Mouse (Mus musculus): ENCODE data around the gene Ppp5c.
A peak's percentile ranks its signal among the peaks of the same experiment; 100 is the strongest.

Gene Ppp5c

GRCm38 (mm10) chr7:17011909-17012590, 15.7 kb downstream of the Ppp5c start:
- DNase-seq (ENCODE audit: low spot score): no peak

GRCm38 (mm10) chr7:17010010-17010347, 17.7 kb downstream of the Ppp5c start:
- no peak for DNase-seq (ENCODE audit: low spot score)

DNA sequence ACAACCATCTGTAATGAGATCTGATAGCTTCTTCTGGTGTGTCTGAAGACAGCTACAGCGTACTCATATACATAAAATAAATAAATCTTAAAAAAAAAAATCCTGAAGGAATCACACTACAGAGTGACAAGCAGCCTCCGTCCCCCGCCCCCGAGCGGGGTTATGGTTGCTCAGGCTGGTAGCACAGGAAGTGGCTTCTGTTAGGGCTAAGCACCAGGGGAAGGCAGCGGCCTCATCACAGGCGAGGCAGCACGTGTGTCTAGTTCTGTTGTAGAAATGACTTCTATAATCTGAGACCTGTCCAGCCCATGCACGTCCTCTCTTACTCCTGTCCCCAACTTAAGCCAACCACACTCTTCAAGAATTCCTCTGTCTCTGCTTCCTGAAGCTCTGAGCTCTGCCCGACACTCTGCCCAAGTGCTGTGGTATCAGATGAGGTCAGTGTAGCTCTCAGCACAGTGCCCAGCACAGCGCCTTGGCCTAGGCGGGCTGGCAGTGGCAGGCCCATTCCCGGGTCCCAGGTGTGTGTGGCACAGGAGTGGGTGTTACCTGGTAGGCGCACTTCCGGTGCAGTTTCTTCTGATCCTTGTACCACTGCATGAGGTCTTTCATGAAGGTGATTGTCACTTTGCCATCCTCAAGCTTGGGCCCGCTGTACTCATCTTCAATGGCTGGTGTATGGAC, 18.3 kb downstream of the Ppp5c start:
- no peak for DNase-seq (ENCODE audit: low spot score)

DNA sequence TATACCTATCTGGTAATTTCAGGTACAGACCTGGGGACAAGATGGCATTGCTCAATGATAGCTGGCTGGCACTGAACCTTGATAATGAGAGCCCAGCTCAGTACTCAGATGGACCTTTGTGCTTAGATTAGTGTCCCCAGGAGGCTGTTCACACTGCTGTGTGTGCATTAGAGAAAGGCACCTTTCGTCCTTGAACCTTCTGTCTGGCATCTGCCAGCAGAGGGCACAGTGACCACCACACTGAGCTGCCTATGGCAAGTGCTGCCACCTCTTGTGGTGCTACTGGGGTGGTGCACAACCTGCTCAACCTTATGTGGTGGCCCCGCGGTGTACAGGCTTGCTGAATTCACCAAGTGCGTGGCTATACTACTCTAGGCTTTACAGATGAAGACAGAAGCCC, 20.4 kb downstream of the Ppp5c start:
- no peak for DNase-seq (ENCODE audit: low spot score)

DNA sequence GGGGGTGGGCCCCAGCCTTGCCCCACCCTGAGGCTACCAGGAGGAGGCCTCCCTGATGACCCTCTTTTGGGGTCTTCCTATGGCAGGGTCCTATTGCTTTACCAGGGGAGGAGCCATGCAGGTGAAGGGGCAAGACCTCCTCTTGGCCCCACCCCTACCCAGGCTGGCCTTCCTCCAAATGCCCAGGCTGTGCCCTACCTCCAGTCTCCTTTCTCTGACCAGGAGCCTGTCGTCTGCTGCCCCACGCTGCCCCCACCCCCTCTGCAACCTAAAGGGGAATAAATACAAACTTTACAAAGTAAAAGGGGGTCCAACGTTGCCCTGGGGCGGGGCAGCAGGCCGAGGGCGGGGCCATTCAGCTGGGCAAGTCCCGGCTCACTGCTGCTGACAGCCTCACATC, 23.0 kb downstream of the Ppp5c start:
- no peak for DNase-seq (ENCODE audit: low spot score)

DNA sequence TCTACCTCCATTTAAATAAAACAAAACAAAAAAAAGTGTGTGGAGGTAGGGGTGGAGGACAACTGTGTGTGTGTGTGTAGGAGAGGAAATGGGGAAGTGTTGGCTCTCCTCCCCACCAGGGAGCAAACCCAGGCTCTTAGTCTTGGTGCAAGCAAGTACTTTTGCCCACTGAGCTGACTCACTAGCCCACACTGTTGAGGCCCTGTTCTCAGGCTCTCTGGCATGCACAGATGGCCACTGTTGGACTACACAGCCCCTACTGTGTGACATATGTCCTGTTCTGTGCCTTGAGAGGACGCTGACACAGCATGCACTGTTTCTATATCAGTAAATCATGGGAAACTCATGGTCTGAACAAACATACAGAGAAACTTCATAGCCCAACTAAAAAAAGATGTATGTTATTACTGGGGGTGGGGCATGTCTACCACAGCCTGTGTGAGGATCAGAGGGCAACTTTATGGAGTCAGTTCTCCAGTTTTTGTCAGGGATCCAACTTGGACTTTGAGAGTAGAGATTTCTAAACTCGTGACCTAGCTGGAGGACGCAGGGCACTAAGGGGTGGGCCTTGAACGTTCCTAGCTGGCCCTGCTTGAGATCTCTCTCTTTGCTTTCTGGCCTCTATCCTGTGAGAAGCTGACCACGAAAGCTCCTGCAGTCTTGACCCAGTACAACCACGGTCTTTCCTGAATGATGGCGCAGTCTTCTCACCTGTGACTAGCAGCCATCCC, 24.3 kb downstream of the Ppp5c start:
- DNase-seq (ENCODE audit: low spot score): no peak

DNA sequence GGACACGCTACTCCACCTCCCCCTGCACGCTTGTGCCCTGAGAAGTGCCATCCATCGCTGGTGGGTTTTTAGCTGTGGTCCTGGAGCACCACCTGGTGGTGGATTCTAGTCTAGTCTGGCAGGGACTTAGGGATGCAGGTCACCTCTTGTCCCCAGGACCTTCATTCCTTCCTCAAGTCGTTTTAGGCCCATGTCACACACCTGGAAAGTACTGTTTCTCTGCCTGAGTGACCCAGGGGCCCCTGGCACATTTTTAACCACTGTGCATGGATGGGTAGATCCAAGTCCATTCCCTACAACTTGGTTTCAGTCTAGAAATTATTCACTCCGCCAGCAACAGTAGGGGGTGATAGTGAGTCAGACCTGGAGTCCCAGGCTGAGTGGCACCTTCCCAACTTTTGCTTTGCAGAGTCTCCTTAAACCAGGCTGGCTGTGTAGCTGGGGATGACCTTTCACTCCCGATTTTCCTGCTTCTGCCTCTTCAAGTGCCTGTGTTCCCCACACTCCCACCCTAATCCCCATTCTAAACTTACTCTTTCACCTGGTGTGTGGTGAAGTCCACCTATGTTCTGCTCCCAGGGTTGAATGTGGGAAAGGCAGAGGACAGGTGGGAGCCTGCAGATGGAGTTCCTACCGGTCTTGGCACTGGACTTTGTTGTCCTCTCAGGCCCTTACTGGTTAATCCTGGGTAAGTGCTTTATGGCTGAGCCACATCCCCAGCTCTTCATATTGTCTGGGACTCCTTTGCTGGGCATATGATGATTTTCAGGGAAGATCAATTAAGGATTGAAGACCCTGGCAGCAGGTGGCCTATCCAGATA, 25.1 kb downstream of the Ppp5c start:
- peak; percentile 61 for DNase-seq (ENCODE audit: low spot score)

DNA sequence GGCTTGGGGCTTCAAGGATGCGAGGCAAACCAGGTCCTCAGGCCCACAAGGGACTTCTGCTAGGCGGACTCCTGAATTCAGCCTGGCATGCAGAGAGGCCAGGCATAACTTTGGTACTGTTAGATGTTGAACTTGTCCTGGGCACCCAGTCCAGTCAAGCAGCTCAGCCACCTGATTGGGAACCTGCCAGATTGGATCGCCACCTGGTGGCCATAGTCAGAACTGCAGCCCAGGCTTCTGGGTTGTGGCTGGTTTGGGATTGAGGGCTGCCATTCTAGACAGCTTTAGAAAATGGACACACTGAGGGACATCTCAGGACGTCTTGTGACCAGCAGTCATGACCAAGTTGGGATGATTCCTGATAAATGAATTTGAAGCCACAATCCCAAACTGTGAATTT, 28.1 kb downstream of the Ppp5c start:
- DNase-seq (ENCODE audit: low spot score): peak; percentile 94

DNA sequence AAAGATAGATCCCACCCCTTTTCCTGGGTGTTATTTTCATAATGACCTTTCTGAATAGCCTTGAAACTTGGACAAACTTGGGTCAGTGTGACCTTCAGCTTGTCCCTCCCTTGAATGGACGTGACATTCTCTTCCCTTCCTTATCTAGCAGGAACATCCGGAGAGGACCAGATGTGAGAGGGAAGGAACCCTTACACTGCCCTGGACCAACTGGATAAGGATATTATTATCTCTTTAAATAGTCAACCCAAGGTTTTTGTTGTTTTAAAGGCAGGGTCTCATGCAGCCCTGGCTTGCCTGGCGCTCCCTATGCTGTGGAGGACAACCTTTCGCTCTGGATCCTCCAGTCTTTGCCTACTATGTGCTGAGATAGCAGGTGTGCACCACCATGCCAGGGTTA, 28.5 kb downstream of the Ppp5c start:
- no peak for DNase-seq (ENCODE audit: low spot score)

GRCm38 (mm10) chr7:16995345-16995744, 32.4 kb downstream of the Ppp5c start:
- no peak for DNase-seq (ENCODE audit: low spot score)

DNA sequence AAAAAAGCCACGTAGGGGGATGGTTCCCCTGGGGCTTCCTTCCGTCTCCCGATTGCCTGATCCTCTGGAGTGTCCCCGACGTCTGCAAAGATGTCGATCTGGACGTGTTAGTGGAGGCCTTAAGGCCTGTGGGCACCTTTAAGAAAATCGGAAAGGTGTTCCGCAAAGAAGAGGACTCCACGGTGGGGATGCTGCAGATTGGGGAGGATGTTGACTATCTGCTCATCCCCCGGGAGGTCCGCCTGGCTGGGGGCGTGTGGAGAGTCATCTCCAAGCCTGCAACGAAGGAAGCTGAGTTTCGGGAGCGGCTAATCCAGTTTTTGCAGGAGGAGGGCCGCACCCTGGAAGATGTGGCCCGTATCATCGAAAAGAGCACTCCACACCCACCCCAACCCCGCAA, 33.3 kb downstream of the Ppp5c start:
- no peak for DNase-seq (ENCODE audit: low spot score)

- peak; percentile 80 for DNase-seq (ENCODE audit: low spot score)
Measured at GRCm38 (mm10) chr7:16993651-16994399, 33.9 kb downstream of the Ppp5c start.

DNA sequence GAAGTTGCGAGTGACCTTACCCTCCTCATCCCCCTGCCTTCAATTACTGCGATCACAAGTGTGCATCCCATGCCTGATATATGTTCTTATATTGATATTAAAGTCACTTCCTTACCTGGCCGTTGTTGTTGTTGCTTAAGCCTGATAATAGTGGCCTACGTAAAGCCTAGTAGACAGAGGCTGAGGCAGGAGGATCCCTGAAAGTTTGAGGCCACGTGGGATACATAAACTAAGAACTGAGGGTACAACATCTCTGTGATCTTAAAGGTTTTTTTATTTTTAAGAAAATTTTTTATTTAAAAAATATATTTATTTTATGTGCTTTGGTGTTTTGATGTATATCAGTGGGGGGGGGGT, 35.3 kb downstream of the Ppp5c start, which contains the start of gene Ccdc8:
TSS of gene Ccdc8 (plus strand) at position 258 of the 357 bp plus-strand sequence.
- no peak for DNase-seq (ENCODE audit: low spot score)

GRCm38 (mm10) chr7:16991681-16992450, 35.9 kb downstream of the Ppp5c start:
- peak; percentile 30 for DNase-seq (ENCODE audit: low spot score)

- DNase-seq (ENCODE audit: low spot score): no peak
Measured at GRCm38 (mm10) chr7:16990006-16990744, 37.5 kb downstream of the Ppp5c start.

- DNase-seq (ENCODE audit: low spot score): peak; percentile 61
Measured at GRCm38 (mm10) chr7:16988405-16988804, 39.3 kb downstream of the Ppp5c start.

DNA sequence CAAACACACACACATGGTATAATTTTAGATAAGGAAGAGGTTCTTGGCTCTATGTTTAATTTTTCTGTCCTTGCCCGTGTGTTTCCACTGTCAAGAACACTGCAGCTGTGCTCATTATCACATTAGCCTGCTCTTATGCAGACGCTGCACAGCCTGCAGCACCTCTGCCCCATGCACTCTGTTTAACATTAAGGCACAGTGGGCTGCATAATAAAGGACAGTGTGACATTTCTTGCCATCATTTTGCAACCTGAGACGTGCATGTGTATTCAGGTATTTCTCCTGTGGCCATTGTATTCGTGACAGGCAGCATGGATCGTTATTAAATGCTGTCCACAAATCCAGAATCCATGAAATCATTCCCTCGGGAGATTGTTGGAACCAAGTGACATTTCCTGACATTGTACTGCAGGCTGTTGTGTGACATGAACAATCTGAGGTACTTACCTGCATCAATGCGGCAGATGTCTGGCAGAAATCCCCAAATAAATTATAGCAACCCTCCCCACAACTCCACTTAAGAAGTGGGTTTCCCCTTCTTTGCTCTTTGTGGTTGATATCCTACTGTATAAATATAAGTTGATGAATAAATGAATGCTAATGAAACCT, 40.1 kb downstream of the Ppp5c start:
- DNase-seq (ENCODE audit: low spot score): no peak

DNA sequence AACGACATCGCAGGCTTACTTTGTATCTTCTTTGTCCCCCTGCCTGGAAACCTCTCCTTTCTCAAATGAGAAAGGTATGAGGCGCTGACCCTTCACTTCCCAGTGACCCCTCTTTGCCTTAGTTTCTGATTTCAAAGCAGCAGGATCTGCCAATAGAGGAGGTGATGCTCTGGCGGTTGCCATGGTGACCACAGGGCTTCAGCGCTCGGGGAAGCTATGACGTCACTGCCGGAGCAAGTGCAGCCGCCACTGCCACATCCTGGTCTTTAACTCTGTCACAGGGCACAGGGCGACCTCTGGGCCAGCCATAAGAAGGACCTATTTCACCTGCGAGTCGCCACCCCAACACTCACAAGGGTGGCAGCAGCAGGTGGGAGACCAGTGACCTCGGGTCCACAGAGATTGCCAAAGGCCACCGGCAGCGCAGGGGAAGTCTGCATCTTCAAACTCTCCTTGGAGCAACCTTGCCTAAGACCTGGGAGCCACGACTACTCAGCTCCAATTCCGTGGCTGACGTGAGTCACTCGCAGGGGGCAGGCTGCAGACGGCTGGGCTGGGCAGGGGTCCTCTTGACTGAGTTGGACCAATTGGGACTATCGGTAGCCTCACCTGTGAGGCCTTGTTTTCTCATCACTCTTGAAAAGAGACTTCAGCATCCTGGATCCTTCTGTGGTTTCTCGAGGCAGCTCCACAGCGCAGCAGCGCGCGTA, 44.7 kb downstream of the Ppp5c start, which contains the start of gene Gm42372:
TSS of gene Gm42372 (plus strand) at position 228 of the 710 bp plus-strand sequence.
- DNase-seq (ENCODE audit: low spot score): no peak

DNA sequence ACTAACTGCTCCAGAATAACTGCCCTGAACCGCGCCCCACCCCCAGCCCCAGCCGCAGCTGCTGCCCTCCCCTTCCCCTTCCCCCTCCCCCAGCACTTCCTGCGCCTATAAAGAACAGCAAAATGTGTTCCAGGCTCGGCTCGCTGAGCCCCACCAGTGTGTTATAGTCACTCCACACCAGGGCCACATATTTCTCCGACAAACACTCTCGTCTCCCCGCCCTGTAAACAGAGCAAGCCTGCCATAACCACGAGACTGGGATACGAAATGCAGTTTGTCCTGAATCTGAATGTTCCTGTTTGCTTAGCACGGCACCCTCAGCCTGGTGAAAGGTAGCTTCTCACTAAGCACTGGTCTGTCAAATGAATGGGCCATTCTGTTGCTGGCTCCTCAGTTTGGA, 47.4 kb downstream of the Ppp5c start:
- no peak for DNase-seq (ENCODE audit: low spot score)
